Mouse (Mus musculus): ENCODE measurements around the gene Ecm1. TPM values are rescaled to one million over a fixed set of nuclear protein-coding genes. Genes with fewer than 3 reads are reported as not detected.
A peak's percentile ranks its signal among the peaks of the same experiment; 100 is the strongest.

Gene Ecm1
- polyA plus RNA-seq, 1 experiment: 0.59 TPM

- H3K36me3 ChIP-seq (ENCODE audit: control insufficient read depth): no peaks in the 10 kb centered on the region
- H3K9me3 ChIP-seq (ENCODE audit: control insufficient read depth, low read length): no peaks in the 10 kb centered on the region
- TF ChIP-seq GATA1 (IDR thresholded peaks at IDR 0.05; ENCODE audit: low read length) (no peak), TAL1 (IDR thresholded peaks at IDR 0.05; ENCODE audit: low read length) (no peak)
- H3K4me3 ChIP-seq (replicated peaks): peak within 1 kb of the TSS; percentile 52
- peaks cover 38% of the 10 kb centered on the region for H3K27me3 ChIP-seq (ENCODE audit: control insufficient read depth)
- peaks cover 20% of the 10 kb centered on the region for H3K4me1 ChIP-seq (ENCODE audit: control insufficient read depth)
Observed at GRCm38 (mm10) chr3:95687524-95688421, 51.6 kb downstream of the Ecm1 start, which contains the start of gene Adamtsl4. TSS of gene Adamtsl4 (minus strand) at chr3:95687917.

- H3K4me3 ChIP-seq (replicated peaks): peak overlapping the region; percentile 52
Observed at GRCm38 (mm10) chr3:95687168-95687523, 52.2 kb downstream of the Ecm1 start.

GRCm38 (mm10) chr3:95686492-95687167 lies 52.7 kb downstream of the Ecm1 start:
- Histone ChIP-seq H3K9me3 (ENCODE audit: control insufficient read depth, low read length) (no peaks in the 10 kb centered on the region), H3K36me3 (ENCODE audit: control insufficient read depth) (no peaks in the 10 kb centered on the region), H3K4me1 (ENCODE audit: control insufficient read depth) (peaks cover 23% of the 10 kb centered on the region), H3K4me3 (replicated peaks) (no peak overlapping the region), H3K27me3 (ENCODE audit: control insufficient read depth) (peaks cover 42% of the 10 kb centered on the region)
- no peak for TF ChIP-seq TAL1 (IDR thresholded peaks at IDR 0.05; ENCODE audit: low read length)
- TF ChIP-seq GATA1 (IDR thresholded peaks at IDR 0.05; ENCODE audit: low read length): no peak

More at GRCm38 (mm10) chr3:95687168-95687523, 52.2 kb downstream of the Ecm1 start:
- Histone ChIP-seq H3K9me3 (ENCODE audit: control insufficient read depth, low read length) (no peaks in the 10 kb centered on the region), H3K4me1 (ENCODE audit: control insufficient read depth) (peaks cover 20% of the 10 kb centered on the region), H3K27me3 (ENCODE audit: control insufficient read depth) (peaks cover 38% of the 10 kb centered on the region), H3K36me3 (ENCODE audit: control insufficient read depth) (no peaks in the 10 kb centered on the region)
- TF ChIP-seq GATA1 (IDR thresholded peaks at IDR 0.05; ENCODE audit: low read length): no peak
- TF ChIP-seq TAL1 (IDR thresholded peaks at IDR 0.05; ENCODE audit: low read length): no peak

GRCm38 (mm10) chr3:95685701-95686100 lies 53.7 kb downstream of the Ecm1 start:
- TF ChIP-seq TAL1 (IDR thresholded peaks at IDR 0.05; ENCODE audit: low read length) (no peak), GATA1 (IDR thresholded peaks at IDR 0.05; ENCODE audit: low read length) (no peak)
- no peak overlapping the region for H3K4me3 ChIP-seq (replicated peaks)
- no peaks in the 10 kb centered on the region for H3K36me3 ChIP-seq (ENCODE audit: control insufficient read depth)
- H3K4me1 ChIP-seq (ENCODE audit: control insufficient read depth): peaks cover 32% of the 10 kb centered on the region
- H3K27me3 ChIP-seq (ENCODE audit: control insufficient read depth): peaks cover 46% of the 10 kb centered on the region
- no peaks in the 10 kb centered on the region for H3K9me3 ChIP-seq (ENCODE audit: control insufficient read depth, low read length)

GRCm38 (mm10) chr3:95685301-95685700 lies 54.1 kb downstream of the Ecm1 start:
- Histone ChIP-seq H3K4me3 (replicated peaks) (no peak overlapping the region), H3K27me3 (ENCODE audit: control insufficient read depth) (peaks cover 46% of the 10 kb centered on the region), H3K4me1 (ENCODE audit: control insufficient read depth) (peaks cover 35% of the 10 kb centered on the region), H3K9me3 (ENCODE audit: control insufficient read depth, low read length) (no peaks in the 10 kb centered on the region), H3K36me3 (ENCODE audit: control insufficient read depth) (no peaks in the 10 kb centered on the region)
- no peak for TF ChIP-seq GATA1 (IDR thresholded peaks at IDR 0.05; ENCODE audit: low read length)
- no peak for TF ChIP-seq TAL1 (IDR thresholded peaks at IDR 0.05; ENCODE audit: low read length)

GRCm38 (mm10) chr3:95684846-95685245 lies 54.5 kb downstream of the Ecm1 start:
- TF ChIP-seq TAL1 (IDR thresholded peaks at IDR 0.05; ENCODE audit: low read length) (no peak), GATA1 (IDR thresholded peaks at IDR 0.05; ENCODE audit: low read length) (no peak)
- H3K4me3 ChIP-seq (replicated peaks): no peak overlapping the region
- H3K4me1 ChIP-seq (ENCODE audit: control insufficient read depth): peaks cover 40% of the 10 kb centered on the region

More at GRCm38 (mm10) chr3:95684846-95685245, 54.5 kb downstream of the Ecm1 start:
- no peaks in the 10 kb centered on the region for H3K9me3 ChIP-seq (ENCODE audit: control insufficient read depth, low read length)
- peaks cover 46% of the 10 kb centered on the region for H3K27me3 ChIP-seq (ENCODE audit: control insufficient read depth)
- no peaks in the 10 kb centered on the region; the same call in 1 of the 2 replicates for H3K36me3 ChIP-seq (ENCODE audit: control insufficient read depth)

Other genes with a start within 250 kb of the Ecm1 start
- gene Ctsk, start 240.3 kb downstream of the Ecm1 start, polyA plus RNA-seq (2012): not detected in 2 replicates
- 0.04 and 0.07 TPM in 2 replicates for gene Ctss, start 212.8 kb downstream of the Ecm1 start, polyA plus RNA-seq (2012)
- not detected in 2 replicates for gene Hormad1, start 179.9 kb downstream of the Ecm1 start, polyA plus RNA-seq (2012)
- 0.73 and 0.99 TPM in 2 replicates for gene Golph3l, start 150.6 kb downstream of the Ecm1 start, polyA plus RNA-seq (2012)
- 2.8 and 4.2 TPM in 2 replicates for gene Ensa, start 114.6 kb downstream of the Ecm1 start, polyA plus RNA-seq (2012)
- gene Mcl1, start 80.8 kb downstream of the Ecm1 start, polyA plus RNA-seq (2012): 31.1 and 36.9 TPM in 2 replicates
- 0.22 TPM in 1 of 2 replicates, not detected in the other for gene Adamtsl4, start 51.7 kb downstream of the Ecm1 start, polyA plus RNA-seq (2012)
- 1.7 and 2.6 TPM in 2 replicates for gene Tars2, start 20.6 kb upstream of the Ecm1 start, polyA plus RNA-seq (2012)
- 0.52 and 0.66 TPM in 2 replicates for gene Rprd2, start 79.3 kb upstream of the Ecm1 start, polyA plus RNA-seq (2012)
- 1.3 and 1.6 TPM in 2 replicates for gene Prpf3, start 116.3 kb upstream of the Ecm1 start, polyA plus RNA-seq (2012)
- 17.3 and 50.1 TPM in 2 replicates for gene Mrps21, start 131.9 kb upstream of the Ecm1 start, polyA plus RNA-seq (2012)
- 0.05 and 0.33 TPM in 2 replicates for gene Ciart, start 142.7 kb upstream of the Ecm1 start, polyA plus RNA-seq (2012)
- gene BC028528, start 152.4 kb upstream of the Ecm1 start, polyA plus RNA-seq (2012): not detected in 2 replicates
- gene Aph1a, start 154.4 kb upstream of the Ecm1 start, polyA plus RNA-seq (2012): 3.5 and 4.3 TPM in 2 replicates
- gene Car14, start 165.1 kb upstream of the Ecm1 start, polyA plus RNA-seq (2012): not detected in 2 replicates
- gene Anp32e, start 189.7 kb upstream of the Ecm1 start, polyA plus RNA-seq (2012): 32.3 and 36.6 TPM in 2 replicates

All from erythroblast, embryonic 14.5 days (primary cell).